Mouse (Mus musculus) myocyte (in vitro differentiated cells): ENCODE data around the gene Ankrd6. TPM values are rescaled to one million over a fixed set of nuclear protein-coding genes. Genes with fewer than 3 reads are reported as not detected.

Experiments
- H3K27me3 ChIP-seq: one replicate; pipeline ENCODE4 v1.6.1; 2011; ENCODE audit not compliant: control insufficient read depth, insufficient read depth, insufficient read length
- H3K36me3 ChIP-seq: one replicate; pipeline ENCODE4 v1.6.1; 2011; ENCODE audit not compliant: control insufficient read depth, insufficient read depth
- H3K4me2 ChIP-seq: one replicate; pipeline ENCODE4 v1.6.1; 2011; ENCODE audit warnings: low read depth, control low read depth
- H3K4me3 ChIP-seq: one replicate; pipeline ENCODE4 v1.5.1; 2011; ENCODE audit warnings: mild to moderate bottlenecking, control low read depth, moderate library complexity
- H3K79me2 ChIP-seq: one replicate; pipeline ENCODE4 v1.6.1; 2011; ENCODE audit not compliant: control insufficient read depth, insufficient read depth
- H3ac ChIP-seq: one replicate; pipeline ENCODE4 v1.6.1; 2011; ENCODE audit not compliant: control insufficient read depth, insufficient read length
- CEBPB ChIP-seq: IDR thresholded peaks from 2 replicates; pipeline ENCODE4 v1.6.1; 2011; ENCODE audit warnings: mild to moderate bottlenecking, moderate library complexity; ENCODE audit not compliant: poor library complexity, insufficient read depth, severe bottlenecking
- E2F4 ChIP-seq: IDR thresholded peaks from one replicate; pipeline ENCODE4 v1.6.1; 2011; ENCODE audit warnings: mild to moderate bottlenecking, control low read depth, moderate library complexity; ENCODE audit not compliant: insufficient read depth
- MAX ChIP-seq: IDR thresholded peaks from one replicate; pipeline ENCODE4 v1.6.1; 2011; ENCODE audit warnings: low read depth, mild to moderate bottlenecking, control low read depth
- MYOD1 ChIP-seq, 3 experiments: IDR thresholded peaks; one replicate each; pipeline ENCODE4 v1.6.1; 2011; ENCODE audit warnings: control low read depth in 2 of 3, low read depth in 2 of 3, mild to moderate bottlenecking in 2 of 3, moderate library complexity in 1 of 3; ENCODE audit not compliant: insufficient read length in 2 of 3, control insufficient read depth in 1 of 3
- MYOG ChIP-seq, 3 experiments: IDR thresholded peaks; one replicate each; pipeline ENCODE4 v1.6.1; 2011; ENCODE audit warnings: control low read depth in 2 of 3, low read depth in 2 of 3, mild to moderate bottlenecking in 2 of 3; ENCODE audit not compliant: insufficient read length in 2 of 3, control insufficient read depth in 1 of 3, insufficient read depth in 1 of 3
- POLR2A ChIP-seq: IDR thresholded peaks from one replicate; pipeline ENCODE4 v1.6.1; 2011; ENCODE audit warnings: low read depth, mild to moderate bottlenecking, control low read depth, moderate library complexity; ENCODE audit not compliant: insufficient read length
- POLR2AphosphoS2 ChIP-seq: IDR thresholded peaks from one replicate; pipeline ENCODE4 v1.6.1; 2011; ENCODE audit warnings: low read depth, control low read depth; ENCODE audit not compliant: insufficient read length
- REST ChIP-seq: IDR thresholded peaks from one replicate; pipeline ENCODE4 v1.6.1; 2011; ENCODE audit warnings: mild to moderate bottlenecking, control low read depth, moderate library complexity; ENCODE audit not compliant: insufficient read depth, insufficient read length
- SRF ChIP-seq: IDR thresholded peaks from one replicate; pipeline ENCODE4 v1.6.1; 2011; ENCODE audit warnings: low read depth; ENCODE audit not compliant: control insufficient read depth, insufficient read length
- TCF12 ChIP-seq: IDR thresholded peaks from one replicate; pipeline ENCODE4 v1.6.1; 2011; ENCODE audit warnings: mild to moderate bottlenecking, control low read depth; ENCODE audit not compliant: poor library complexity, insufficient read depth, severe bottlenecking
- TCF3 ChIP-seq: IDR thresholded peaks from one replicate; pipeline ENCODE4 v1.6.1; 2011; ENCODE audit warnings: low read depth, control low read depth; ENCODE audit not compliant: insufficient read length
- USF1 ChIP-seq: IDR thresholded peaks from one replicate; pipeline ENCODE4 v1.6.1; 2011; ENCODE audit warnings: low read depth, mild to moderate bottlenecking, control low read depth, moderate library complexity
- polyA plus RNA-seq: library from polyadenylated mRNA; unstranded; fragments of >200 nt; fragmentation: generic; extraction: Trizol; gene quantifications from one replicate; pipeline ENCODE4 v1.2.1, GENCODE M21; 2012; ENCODE audit warnings: missing spikeins

Gene Ankrd6
- 0.31 TPM for polyA plus RNA-seq

GRCm38 (mm10) chr4:32950356-32951034 lies at the start of gene Ankrd6:
Ankrd6 (minus strand) TSS chr4:32950841.
- H3K79me2 ChIP-seq, result no peaks in the 10 kb centered on the region
- H3K4me2 ChIP-seq, result peak within 1 kb of the TSS; percentile 65
- H3K27me3 ChIP-seq, result no peaks in the 10 kb centered on the region
- TF ChIP-seq MYOG (IDR thresholded peaks at IDR 0.05; ENCODE audit: control insufficient read depth in 1 of 3, insufficient read depth in 1 of 3, insufficient read length in 2 of 3, low read depth in 2 of 3), result peak in 1 of 3 experiments; percentile 8
- no peak for TF ChIP-seq POLR2AphosphoS2
- peak; percentile 60 for TF ChIP-seq POLR2A
- peak within 1 kb of the TSS; percentile 15 for H3K4me3 ChIP-seq
- peak within 1 kb of the TSS; percentile 4 for H3ac ChIP-seq
- no peaks in the 10 kb centered on the region for H3K36me3 ChIP-seq

GRCm38 (mm10) chr4:32998996-32999395 lies 48.4 kb upstream of the Ankrd6 start:
- Histone ChIP-seq H3K4me3 (no peak overlapping the region), H3ac (no peak overlapping the region), H3K4me2 (no peak overlapping the region), H3K27me3 (no peaks in the 10 kb centered on the region), H3K79me2 (no peaks in the 10 kb centered on the region), H3K36me3 (no peaks in the 10 kb centered on the region)
- TF ChIP-seq MYOG (IDR thresholded peaks at IDR 0.05; ENCODE audit: control insufficient read depth in 1 of 3, insufficient read depth in 1 of 3, insufficient read length in 2 of 3, low read depth in 2 of 3) (no peak), POLR2AphosphoS2 (no peak), CEBPB (no peak), MYOD1 (IDR thresholded peaks at IDR 0.05; ENCODE audit: control insufficient read depth in 1 of 3, insufficient read length in 2 of 3, low read depth in 2 of 3) (no peak), MAX (no peak), REST (no peak), TCF12 (no peak), USF1 (no peak), POLR2A (no peak), SRF (no peak), E2F4 (no peak), TCF3 (no peak)

GRCm38 (mm10) chr4:32997571-32997970 lies 46.9 kb upstream of the Ankrd6 start:
- H3ac ChIP-seq, result no peak overlapping the region
- H3K27me3 ChIP-seq, result no peaks in the 10 kb centered on the region
- H3K4me3 ChIP-seq, result no peak overlapping the region
- H3K4me2 ChIP-seq, result no peak overlapping the region
- H3K36me3 ChIP-seq, result no peaks in the 10 kb centered on the region
- H3K79me2 ChIP-seq, result no peaks in the 10 kb centered on the region
- TF ChIP-seq MYOG (IDR thresholded peaks at IDR 0.05; ENCODE audit: control insufficient read depth in 1 of 3, insufficient read depth in 1 of 3, insufficient read length in 2 of 3, low read depth in 2 of 3), result no peak
- no peak for TF ChIP-seq TCF3
- TF ChIP-seq TCF12, result no peak
- no peak for TF ChIP-seq SRF
- TF ChIP-seq MYOD1 (IDR thresholded peaks at IDR 0.05; ENCODE audit: control insufficient read depth in 1 of 3, insufficient read length in 2 of 3, low read depth in 2 of 3), result no peak
- no peak for TF ChIP-seq POLR2AphosphoS2
- no peak for TF ChIP-seq MAX

GRCm38 (mm10) chr4:32996083-32996482 lies 45.4 kb upstream of the Ankrd6 start:
- H3K27me3 ChIP-seq, result no peaks in the 10 kb centered on the region
- no peaks in the 10 kb centered on the region for H3K79me2 ChIP-seq
- H3K36me3 ChIP-seq, result no peaks in the 10 kb centered on the region
- no peak overlapping the region for H3K4me3 ChIP-seq
- no peak for TF ChIP-seq POLR2A
- H3K4me2 ChIP-seq, result no peak overlapping the region
- H3ac ChIP-seq, result no peak overlapping the region

- H3K27me3 ChIP-seq, result no peaks in the 10 kb centered on the region
- H3K4me2 ChIP-seq, result no peak overlapping the region
- H3K36me3 ChIP-seq, result no peaks in the 10 kb centered on the region
- TF ChIP-seq TCF3, result no peak
- TF ChIP-seq SRF, result no peak
- no peak for TF ChIP-seq REST
- TF ChIP-seq CEBPB, result no peak
- TF ChIP-seq MAX, result no peak
- TF ChIP-seq USF1, result no peak
- TF ChIP-seq TCF12, result no peak
- no peak for TF ChIP-seq POLR2AphosphoS2
- no peak for TF ChIP-seq MYOD1 (IDR thresholded peaks at IDR 0.05; ENCODE audit: control insufficient read depth in 1 of 3, insufficient read length in 2 of 3, low read depth in 2 of 3)
- TF ChIP-seq POLR2A, result no peak
- no peak for TF ChIP-seq E2F4
- no peak for TF ChIP-seq MYOG (IDR thresholded peaks at IDR 0.05; ENCODE audit: control insufficient read depth in 1 of 3, insufficient read depth in 1 of 3, insufficient read length in 2 of 3, low read depth in 2 of 3)
- no peak overlapping the region for H3ac ChIP-seq
- no peak overlapping the region for H3K4me3 ChIP-seq
- no peaks in the 10 kb centered on the region for H3K79me2 ChIP-seq
Observed at GRCm38 (mm10) chr4:32994168-32994567, 43.5 kb upstream of the Ankrd6 start.
